11 mouse cellular contexts compared by ENCODE assay signal in the genomic region with DNA sequence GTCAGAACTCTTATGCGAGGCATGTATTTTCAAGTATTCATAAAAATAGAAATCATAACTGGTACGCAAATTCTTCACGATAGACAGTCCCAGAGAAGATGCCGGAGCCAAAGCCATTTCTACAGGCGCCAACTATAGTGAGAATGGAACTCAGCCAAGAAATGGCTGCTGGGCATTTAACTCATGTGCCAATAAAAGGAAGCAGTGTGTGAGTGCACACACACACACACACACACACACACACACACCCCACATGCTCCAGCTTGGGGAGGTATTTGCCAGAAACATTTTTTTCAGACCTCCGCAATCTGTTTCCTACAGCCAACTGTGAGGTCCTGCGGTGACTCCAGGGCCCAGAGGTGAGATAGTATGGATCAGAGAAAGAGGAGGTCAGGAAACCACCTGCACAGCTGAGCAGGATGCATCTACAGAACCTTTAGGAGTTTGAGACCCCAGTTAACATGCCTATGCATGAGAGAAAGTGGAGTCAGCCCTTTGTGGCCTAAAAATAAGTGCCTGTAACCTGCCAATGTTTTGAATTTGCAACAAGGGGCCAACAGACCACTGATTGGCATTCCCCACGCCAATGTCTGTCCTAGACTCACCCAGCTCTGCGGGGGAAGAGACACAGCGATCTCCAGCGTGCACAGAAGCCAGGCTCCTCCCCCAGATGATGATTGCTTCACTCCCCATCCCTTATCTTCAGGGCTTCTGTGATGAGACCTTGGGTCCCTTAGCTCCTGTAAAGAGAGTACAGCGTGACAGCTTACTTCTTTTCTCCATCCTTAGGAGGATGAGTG.
DNase-seq lines count a peak whose midpoint lies in the region; ATAC-seq and TF ChIP-seq lines count a peak whose summit lies in the region.
"Had no signal": no experiment of that assay in that cellular context is flagged by ENCODE, and none has a peak within 500 bp of the region (broad histone marks: within the 10 kb centered on the region; RNA-seq: fewer than 3 reads in every experiment).

No protein-coding gene starts in this region.

- WGBS in heart, embryonic 15.5 days = 35% methylated on average over 12 of the region's 12 CpGs
- WGBS in heart, adult 2 months = 43% methylated on average over 12 of the region's 12 CpGs
- WGBS in lung, embryonic 16.5 days = 63% methylated on average over 12 of the region's 12 CpGs
- 68% methylated on average over 12 of the region's 12 CpGs for WGBS in midbrain, embryonic 16.5 days

- peak overlapping the region; percentile 25; the same call in 1 of the 2 replicates for H3K4me2 ChIP-seq in heart, embryonic 15.5 days
- no peak overlapping the region for H3K4me2 ChIP-seq in lung, embryonic 16.5 days (ENCODE audit: low read depth, low read length)
- no peak overlapping the region for H3K4me2 ChIP-seq in midbrain, embryonic 16.5 days (ENCODE audit: low read length)

- H3K9ac ChIP-seq in heart, embryonic 15.5 days = no peak overlapping the region
- no peak overlapping the region for H3K9ac ChIP-seq in heart, adult 2 months (ENCODE audit: low read depth, low read length)
- no peak overlapping the region for H3K9ac ChIP-seq in lung, embryonic 16.5 days (ENCODE audit: low read length)
- H3K9ac ChIP-seq in midbrain, embryonic 16.5 days (ENCODE audit: low read depth, low read length) = no peak overlapping the region

- H3K4me3 ChIP-seq in heart, embryonic 15.5 days = no peak overlapping the region
- H3K4me3 ChIP-seq in heart, adult 2 months = no peak overlapping the region
- no peak overlapping the region for H3K4me3 ChIP-seq in lung, embryonic 16.5 days (ENCODE audit: low read length)
- no peak overlapping the region for H3K4me3 ChIP-seq in midbrain, embryonic 16.5 days (ENCODE audit: low read depth, low read length)
- H3K4me3 ChIP-seq: megakaryocyte, embryonic 14.5 days had no signal

- no peaks in the 10 kb centered on the region for H3K27me3 ChIP-seq in heart, embryonic 15.5 days
- H3K27me3 ChIP-seq in heart, adult 2 months (ENCODE audit: control insufficient read depth, insufficient read depth, low read length) = no peaks in the 10 kb centered on the region
- no peaks in the 10 kb centered on the region for H3K27me3 ChIP-seq in lung, embryonic 16.5 days (ENCODE audit: control insufficient read depth, insufficient read depth, low read depth, low read length)
- H3K27me3 ChIP-seq in midbrain, embryonic 16.5 days (ENCODE audit: control insufficient read depth, insufficient read depth, low read depth, low read length) = no peaks in the 10 kb centered on the region

- no peaks in the 10 kb centered on the region for H3K9me3 ChIP-seq in heart, embryonic 15.5 days (replicated peaks)
- no peaks in the 10 kb centered on the region for H3K9me3 ChIP-seq in lung, embryonic 16.5 days (ENCODE audit: control insufficient read depth, low read length)
- no peaks in the 10 kb centered on the region for H3K9me3 ChIP-seq in midbrain, embryonic 16.5 days (replicated peaks; ENCODE audit: control insufficient read depth, low read length, poor library complexity, severe bottlenecking)

- H3K4me1 ChIP-seq in heart, embryonic 15.5 days (replicated peaks) = peaks cover 13% of the 10 kb centered on the region
- H3K4me1 ChIP-seq in heart, adult 2 months (ENCODE audit: control insufficient read depth, insufficient read depth, low read length) = no peaks in the 10 kb centered on the region; the same call in 1 of the 2 replicates
- no peaks in the 10 kb centered on the region for H3K4me1 ChIP-seq in lung, embryonic 16.5 days (replicated peaks; ENCODE audit: control insufficient read depth, insufficient read depth, low read length)
- H3K4me1 ChIP-seq in midbrain, embryonic 16.5 days (ENCODE audit: control insufficient read depth, insufficient read depth, low read length) = peaks cover 3% of the 10 kb centered on the region; the same call in 1 of the 2 replicates
- H3K4me1 ChIP-seq: megakaryocyte, embryonic 14.5 days had no signal

- intact Hi-C loops in heart, adult 2 months (cut with DNase I) = loop anchor here (10.0 kb wide), 1 partner anchor 261 kb away; the partner anchor contains the start of gene Sp8

- H3K27ac ChIP-seq in heart, embryonic 15.5 days = peak overlapping the region; percentile 86
- H3K27ac ChIP-seq in heart, adult 2 months = no peak overlapping the region
- H3K27ac ChIP-seq in lung, embryonic 16.5 days (ENCODE audit: low read length) = no peak overlapping the region
- no peak overlapping the region for H3K27ac ChIP-seq in midbrain, embryonic 16.5 days (ENCODE audit: low read length)

- ATAC-seq in heart, embryonic 15.5 days (replicated peaks; ENCODE audit: insufficient number of reproducible peaks, insufficient read depth, low FRiP score, low read depth) = peak; percentile 64; the same call in 1 of the 2 replicates
- ATAC-seq in lung, embryonic 16.5 days (ENCODE audit: low read depth) = peak; percentile 38; the same call in 1 of the 2 replicates
- ATAC-seq in midbrain, embryonic 16.5 days = peak; percentile 36
- ATAC-seq: intestine, postnatal 0 days had no signal

- H3K79me2 ChIP-seq in heart, adult 2 months (replicated peaks; ENCODE audit: control insufficient read depth, insufficient read depth, low read length) = no peaks in the 10 kb centered on the region

- no peaks in the 10 kb centered on the region for H3K36me3 ChIP-seq in heart, embryonic 15.5 days
- H3K36me3 ChIP-seq in heart, adult 2 months (ENCODE audit: control insufficient read depth, insufficient read depth, low read length) = no peaks in the 10 kb centered on the region
- H3K36me3 ChIP-seq in lung, embryonic 16.5 days (ENCODE audit: control insufficient read depth, insufficient read depth, low read length) = no peaks in the 10 kb centered on the region
- no peaks in the 10 kb centered on the region for H3K36me3 ChIP-seq in midbrain, embryonic 16.5 days (ENCODE audit: control insufficient read depth, insufficient read depth, low read length)

- no peak for TF ChIP-seq EP300 in heart, adult 2 months (IDR thresholded peaks at IDR 0.05; ENCODE audit: insufficient read depth, low read depth, low read length)

- no peak for TF ChIP-seq CTCF in heart, adult 2 months (IDR thresholded peaks at IDR 0.05)

- no peak for TF ChIP-seq POLR2A in heart, adult 2 months (IDR thresholded peaks at IDR 0.05; ENCODE audit: insufficient read depth, low read depth, low read length)

- no peak for DNase-seq in heart, adult 2 months
- no peak for DNase-seq in lung, postnatal 14 days
- peak; percentile 50 for DNase-seq in cerebellum, adult 9-10 months
- no peak for DNase-seq in T-cell, adult 2 months (ENCODE audit: low spot score)
- DNase-seq in urinary bladder, postnatal 10 days (ENCODE audit: low spot score) = no peak
- DNase-seq: thymus, adult 18-20 months had no signal
